Mouse (Mus musculus): Measurements from ENCODE around the gene Yaf2. TPM values are rescaled to one million over a fixed set of nuclear protein-coding genes. Genes with fewer than 3 reads are reported as not detected.

Yaf2 gene
- polyA plus RNA-seq, 1 experiment = 3.5 TPM

DNA sequence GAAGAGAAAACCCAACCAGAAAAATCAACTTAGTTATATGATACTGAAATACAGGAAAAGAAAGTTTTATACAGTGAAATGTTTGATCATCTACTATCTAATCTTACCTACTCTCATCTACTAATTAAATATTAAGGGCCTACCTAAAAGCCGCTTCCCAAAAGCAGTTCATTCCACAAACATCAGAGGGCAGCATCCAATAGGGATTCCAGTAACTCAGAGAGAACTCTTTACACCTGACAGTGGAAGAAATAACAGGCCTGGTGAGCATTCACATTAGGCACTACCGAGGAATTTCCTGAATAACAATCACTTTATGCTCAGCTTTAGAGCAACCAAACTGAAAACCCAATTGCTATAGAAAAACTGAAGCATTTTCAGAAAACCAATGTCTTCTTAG is 71.0 kb downstream of the Yaf2 start:
- Histone ChIP-seq H3K9me3 (ENCODE audit: control insufficient read depth, low read length) (no peaks in the 10 kb centered on the region), H3K4me1 (ENCODE audit: control insufficient read depth) (peaks cover 13% of the 10 kb centered on the region), H3K36me3 (ENCODE audit: control insufficient read depth) (peaks cover 58% of the 10 kb centered on the region), H3K4me3 (replicated peaks) (no peak overlapping the region), H3K27me3 (ENCODE audit: control insufficient read depth) (no peaks in the 10 kb centered on the region)
- TF ChIP-seq TAL1 (IDR thresholded peaks at IDR 0.05; ENCODE audit: low read length) (no peak), GATA1 (IDR thresholded peaks at IDR 0.05; ENCODE audit: low read length) (no peak)

DNA sequence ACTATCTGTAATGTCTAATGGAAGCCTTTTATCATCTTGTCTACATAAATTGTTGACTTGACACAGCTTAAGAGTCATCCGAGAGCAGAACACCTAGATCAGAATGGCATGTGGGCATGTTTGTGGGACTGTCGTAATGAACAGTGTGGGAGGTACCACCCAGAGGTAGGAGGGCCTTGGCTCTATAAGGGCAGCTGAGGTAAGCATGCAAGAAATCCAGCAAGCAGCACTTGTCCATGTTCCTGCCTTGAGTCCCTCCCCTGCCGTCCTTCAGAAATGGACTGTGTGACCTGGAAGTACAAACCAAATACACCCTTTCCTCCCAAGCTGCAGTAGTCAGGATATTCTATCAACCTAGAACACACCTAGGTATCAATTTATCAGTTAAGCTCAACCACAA is 71.5 kb downstream of the Yaf2 start:
- Histone ChIP-seq H3K36me3 (ENCODE audit: control insufficient read depth) (peaks cover 54% of the 10 kb centered on the region), H3K4me1 (ENCODE audit: control insufficient read depth) (peaks cover 8% of the 10 kb centered on the region), H3K4me3 (replicated peaks) (no peak overlapping the region), H3K9me3 (ENCODE audit: control insufficient read depth, low read length) (no peaks in the 10 kb centered on the region), H3K27me3 (ENCODE audit: control insufficient read depth) (no peaks in the 10 kb centered on the region)
- TF ChIP-seq GATA1 (IDR thresholded peaks at IDR 0.05; ENCODE audit: low read length) = no peak
- TF ChIP-seq TAL1 (IDR thresholded peaks at IDR 0.05; ENCODE audit: low read length) = no peak

- Histone ChIP-seq H3K9me3 (ENCODE audit: control insufficient read depth, low read length) (no peaks in the 10 kb centered on the region), H3K36me3 (ENCODE audit: control insufficient read depth) (peaks cover 52% of the 10 kb centered on the region), H3K4me1 (ENCODE audit: control insufficient read depth) (peaks cover 6% of the 10 kb centered on the region), H3K27me3 (ENCODE audit: control insufficient read depth) (no peaks in the 10 kb centered on the region), H3K4me3 (replicated peaks) (no peak overlapping the region)
- TF ChIP-seq TAL1 (IDR thresholded peaks at IDR 0.05; ENCODE audit: low read length) (no peak), GATA1 (IDR thresholded peaks at IDR 0.05; ENCODE audit: low read length) (no peak)
Measured at GRCm38 (mm10) chr15:93264221-93264620, 72.5 kb downstream of the Yaf2 start.

DNA sequence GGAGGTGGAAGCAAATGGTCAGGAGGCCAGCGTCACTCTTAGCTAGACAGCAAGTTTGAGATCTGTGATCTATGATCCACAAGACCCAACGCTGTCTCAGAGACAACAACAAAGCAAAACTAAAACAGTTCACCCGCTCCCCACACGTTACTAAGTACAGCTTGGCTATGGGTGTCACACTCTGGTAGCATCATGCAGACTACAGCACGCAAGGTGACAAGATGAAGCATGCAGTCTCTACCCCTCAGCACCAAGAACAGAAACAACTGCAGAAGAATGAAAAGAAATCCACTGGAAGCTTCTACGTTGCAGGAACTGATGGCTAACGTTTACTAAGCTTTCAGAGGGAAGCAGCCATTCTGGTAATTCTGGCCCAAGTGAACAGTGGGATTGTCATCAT is 73.2 kb downstream of the Yaf2 start:
- Histone ChIP-seq H3K9me3 (ENCODE audit: control insufficient read depth, low read length) (no peaks in the 10 kb centered on the region), H3K4me3 (replicated peaks) (no peak overlapping the region), H3K27me3 (ENCODE audit: control insufficient read depth) (no peaks in the 10 kb centered on the region), H3K36me3 (ENCODE audit: control insufficient read depth) (peaks cover 53% of the 10 kb centered on the region), H3K4me1 (ENCODE audit: control insufficient read depth) (peaks cover 6% of the 10 kb centered on the region)
- TF ChIP-seq GATA1 (IDR thresholded peaks at IDR 0.05; ENCODE audit: low read length) (no peak), TAL1 (IDR thresholded peaks at IDR 0.05; ENCODE audit: low read length) (no peak)

DNA sequence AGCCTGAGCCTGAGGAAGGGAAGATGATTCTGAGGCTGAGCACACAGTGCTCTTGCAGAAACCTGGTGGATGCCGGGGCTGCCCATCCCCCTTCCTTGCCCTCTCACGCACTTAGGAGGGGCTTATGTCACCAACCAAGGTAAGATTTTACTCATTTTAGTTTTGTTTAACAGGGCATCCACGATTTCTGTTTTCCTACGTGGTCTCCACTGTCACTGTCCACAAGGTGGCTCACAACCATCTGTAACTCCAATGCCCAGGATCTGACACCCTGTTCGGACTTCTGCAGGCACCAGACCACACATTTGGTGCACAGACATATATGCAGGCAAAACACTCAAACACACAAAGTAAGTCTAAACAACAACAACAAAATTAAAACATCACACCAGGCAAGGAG is 73.9 kb downstream of the Yaf2 start:
- Histone ChIP-seq H3K4me3 (replicated peaks) (no peak overlapping the region), H3K27me3 (ENCODE audit: control insufficient read depth) (no peaks in the 10 kb centered on the region), H3K9me3 (ENCODE audit: control insufficient read depth, low read length) (no peaks in the 10 kb centered on the region), H3K36me3 (ENCODE audit: control insufficient read depth) (peaks cover 55% of the 10 kb centered on the region), H3K4me1 (ENCODE audit: control insufficient read depth) (peaks cover 6% of the 10 kb centered on the region)
- TF ChIP-seq GATA1 (IDR thresholded peaks at IDR 0.05; ENCODE audit: low read length) (no peak), TAL1 (IDR thresholded peaks at IDR 0.05; ENCODE audit: low read length) (no peak)

DNA sequence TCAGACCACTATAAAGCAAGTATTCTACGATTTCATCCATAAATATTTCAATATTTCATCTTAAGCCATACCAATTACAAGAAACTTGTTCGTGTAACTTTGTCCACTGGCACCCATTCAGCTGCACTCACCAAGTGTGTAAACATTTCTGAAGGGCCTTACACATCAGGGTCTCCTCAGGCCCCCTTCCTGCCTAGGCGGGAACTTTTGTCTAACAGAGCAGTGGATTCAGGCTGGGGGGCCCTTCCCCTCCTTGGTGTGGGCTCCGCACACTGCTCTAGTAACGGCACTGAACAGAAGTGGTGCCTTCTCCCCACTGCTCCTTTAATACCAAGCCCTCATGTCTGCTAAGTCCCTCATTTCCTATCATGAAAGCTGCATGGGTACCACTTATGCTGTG is 74.5 kb downstream of the Yaf2 start:
- H3K36me3 ChIP-seq (ENCODE audit: control insufficient read depth) = peaks cover 61% of the 10 kb centered on the region
- no peak overlapping the region for H3K4me3 ChIP-seq (replicated peaks)
- H3K27me3 ChIP-seq (ENCODE audit: control insufficient read depth) = no peaks in the 10 kb centered on the region
- TF ChIP-seq TAL1 (IDR thresholded peaks at IDR 0.05; ENCODE audit: low read length) (no peak), GATA1 (IDR thresholded peaks at IDR 0.05; ENCODE audit: low read length) (no peak)
- H3K4me1 ChIP-seq (ENCODE audit: control insufficient read depth) = peaks cover 6% of the 10 kb centered on the region
- H3K9me3 ChIP-seq (ENCODE audit: control insufficient read depth, low read length) = no peaks in the 10 kb centered on the region

DNA sequence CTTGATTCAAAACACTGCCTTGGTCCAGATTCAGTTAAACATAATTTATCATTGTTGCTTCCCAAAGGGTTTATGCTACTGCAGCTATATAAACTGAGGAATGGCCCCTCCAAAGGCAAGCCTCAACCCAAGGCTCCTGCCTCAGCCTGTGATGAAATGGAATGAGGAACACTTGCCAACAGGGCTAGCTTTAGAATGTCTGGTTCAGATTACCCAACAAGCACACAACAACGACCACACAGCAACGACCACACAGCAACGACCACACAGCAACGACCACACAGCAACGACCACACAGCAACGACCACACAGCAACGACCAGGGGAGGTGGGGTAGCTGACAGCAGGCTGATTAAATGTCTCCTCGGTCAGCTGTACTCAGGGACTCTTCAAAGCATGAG is 76.8 kb downstream of the Yaf2 start:
- no peaks in the 10 kb centered on the region; the same call in 1 of the 2 replicates for H3K4me1 ChIP-seq (ENCODE audit: control insufficient read depth)
- TF ChIP-seq GATA1 (IDR thresholded peaks at IDR 0.05; ENCODE audit: low read length) (no peak), TAL1 (IDR thresholded peaks at IDR 0.05; ENCODE audit: low read length) (no peak)
- H3K36me3 ChIP-seq (ENCODE audit: control insufficient read depth) = peaks cover 75% of the 10 kb centered on the region
- H3K27me3 ChIP-seq (ENCODE audit: control insufficient read depth) = no peaks in the 10 kb centered on the region
- H3K4me3 ChIP-seq (replicated peaks) = no peak overlapping the region
- no peaks in the 10 kb centered on the region for H3K9me3 ChIP-seq (ENCODE audit: control insufficient read depth, low read length)

DNA sequence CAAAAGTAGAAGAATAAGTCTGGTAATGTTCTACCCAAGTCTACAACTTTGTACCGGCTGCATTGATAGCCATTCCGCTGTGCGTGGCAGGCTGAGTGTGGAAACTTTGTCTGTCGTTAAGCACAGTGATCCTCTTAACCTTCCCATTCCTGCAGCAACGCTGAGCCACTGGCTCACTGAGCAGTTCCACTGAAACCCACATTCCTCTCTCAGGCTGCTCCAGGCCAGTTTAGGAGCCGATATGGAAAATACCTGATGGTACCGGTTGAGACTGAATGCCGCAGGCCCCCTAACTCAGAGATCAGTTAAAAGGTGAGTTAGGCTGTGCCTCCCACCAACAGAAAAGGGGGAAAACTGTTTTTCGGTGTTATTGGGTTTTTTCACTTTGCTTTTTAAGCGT is 81.4 kb downstream of the Yaf2 start:
- Histone ChIP-seq H3K27me3 (ENCODE audit: control insufficient read depth) (no peaks in the 10 kb centered on the region), H3K4me1 (ENCODE audit: control insufficient read depth) (no peaks in the 10 kb centered on the region; the same call in 1 of the 2 replicates), H3K4me3 (replicated peaks) (no peak overlapping the region), H3K36me3 (ENCODE audit: control insufficient read depth) (peaks cover 86% of the 10 kb centered on the region), H3K9me3 (ENCODE audit: control insufficient read depth, low read length) (no peaks in the 10 kb centered on the region)
- no peak for TF ChIP-seq GATA1 (IDR thresholded peaks at IDR 0.05; ENCODE audit: low read length)

- Histone ChIP-seq H3K36me3 (ENCODE audit: control insufficient read depth) (peaks cover 83% of the 10 kb centered on the region), H3K4me3 (replicated peaks) (no peak overlapping the region), H3K27me3 (ENCODE audit: control insufficient read depth) (no peaks in the 10 kb centered on the region), H3K4me1 (ENCODE audit: control insufficient read depth) (no peaks in the 10 kb centered on the region; the same call in 1 of the 2 replicates), H3K9me3 (ENCODE audit: control insufficient read depth, low read length) (no peaks in the 10 kb centered on the region)
- TF ChIP-seq TAL1 (IDR thresholded peaks at IDR 0.05; ENCODE audit: low read length) (no peak), GATA1 (IDR thresholded peaks at IDR 0.05; ENCODE audit: low read length) (no peak)
Measured at GRCm38 (mm10) chr15:93253172-93253571, 83.6 kb downstream of the Yaf2 start.

GRCm38 (mm10) chr15:93252396-93252795 is 84.3 kb downstream of the Yaf2 start:
- H3K4me3 ChIP-seq (replicated peaks) = no peak overlapping the region
- no peaks in the 10 kb centered on the region; the same call in 1 of the 2 replicates for H3K4me1 ChIP-seq (ENCODE audit: control insufficient read depth)
- H3K27me3 ChIP-seq (ENCODE audit: control insufficient read depth) = no peaks in the 10 kb centered on the region
- H3K9me3 ChIP-seq (ENCODE audit: control insufficient read depth, low read length) = no peaks in the 10 kb centered on the region
- H3K36me3 ChIP-seq (ENCODE audit: control insufficient read depth) = peaks cover 80% of the 10 kb centered on the region
- TF ChIP-seq TAL1 (IDR thresholded peaks at IDR 0.05; ENCODE audit: low read length) = no peak
- TF ChIP-seq GATA1 (IDR thresholded peaks at IDR 0.05; ENCODE audit: low read length) = no peak
